Mouse (Mus musculus): ENCODE results near the gene Cdh1. TPM values are rescaled to one million over a fixed set of nuclear protein-coding genes. Genes with fewer than 3 reads are reported as not detected.

Gene Cdh1
- polyA plus RNA-seq, 1 experiment from 2014 or later: 8.2 TPM

DNA sequence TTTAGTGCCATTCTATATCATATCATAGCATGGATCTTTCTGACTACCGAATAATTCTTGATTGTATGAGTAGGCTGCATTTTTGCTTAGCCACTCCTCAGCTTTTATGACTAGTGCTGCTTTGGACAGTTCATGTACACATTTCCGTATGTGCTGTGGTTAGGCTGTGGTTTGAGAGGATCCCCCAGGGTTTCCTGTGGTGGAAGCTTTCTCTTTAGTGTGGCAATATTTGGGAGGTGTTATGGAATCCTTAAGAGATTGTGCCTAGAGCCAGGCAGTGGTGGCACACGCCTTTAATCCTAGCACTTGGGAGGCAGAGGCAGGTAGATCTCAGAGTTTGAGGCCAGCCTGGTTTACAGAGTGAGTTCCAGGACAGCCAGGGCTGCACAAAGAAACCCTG is 98.2 kb downstream of the Cdh1 start:
- no peak for DNase-seq (ENCODE audit: low spot score)
- no peaks in the 10 kb centered on the region for H3K9me3 ChIP-seq (replicated peaks)
- no peaks in the 10 kb centered on the region for H3K27me3 ChIP-seq (ENCODE audit: low read depth, poor library complexity, severe bottlenecking)
- peaks cover 76% of the 10 kb centered on the region for H3K36me3 ChIP-seq
- WGBS: 90% methylated on average over 3 of the region's 3 CpGs
- H3K4me1 ChIP-seq: no peaks in the 10 kb centered on the region
- no peak overlapping the region for H3K4me3 ChIP-seq
- no peak overlapping the region for H3K27ac ChIP-seq (replicated peaks)

- no peak for DNase-seq (ENCODE audit: low spot score)
- Histone ChIP-seq H3K27me3 (ENCODE audit: low read depth, poor library complexity, severe bottlenecking) (no peaks in the 10 kb centered on the region), H3K4me3 (no peak overlapping the region), H3K4me1 (no peaks in the 10 kb centered on the region), H3K9me3 (replicated peaks) (no peaks in the 10 kb centered on the region), H3K27ac (replicated peaks) (no peak overlapping the region), H3K36me3 (peaks cover 46% of the 10 kb centered on the region)
- WGBS: 91% methylated on average over 9 of the region's 9 CpGs
Measured at GRCm38 (mm10) chr8:106704199-106704900, 101.2 kb downstream of the Cdh1 start.

DNA sequence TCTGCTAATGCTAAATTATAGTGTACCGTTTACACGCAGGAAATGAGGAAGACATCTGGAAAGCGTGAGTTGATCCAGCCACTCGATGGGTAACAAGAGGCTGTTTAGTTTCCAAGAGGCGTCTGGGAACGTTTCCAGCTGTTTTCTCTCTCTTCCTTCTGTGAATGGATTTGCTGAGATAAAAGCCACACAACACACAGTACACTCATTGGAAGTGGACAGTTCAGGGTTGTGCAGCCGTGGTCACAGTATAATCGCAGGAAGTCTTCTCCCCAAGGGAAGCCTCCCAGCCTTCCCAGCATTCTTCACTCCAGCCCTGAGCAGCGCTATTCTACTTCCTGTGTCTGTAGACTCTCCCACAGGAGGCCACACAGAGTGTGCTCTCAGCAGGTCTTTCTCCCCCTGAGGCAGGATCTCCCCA is 101.8 kb downstream of the Cdh1 start:
- H3K36me3 ChIP-seq: peaks cover 40% of the 10 kb centered on the region
- 84% methylated on average over 9 of the region's 9 CpGs for WGBS
- H3K27ac ChIP-seq (replicated peaks): no peak overlapping the region
- H3K27me3 ChIP-seq (ENCODE audit: low read depth, poor library complexity, severe bottlenecking): no peaks in the 10 kb centered on the region
- H3K9me3 ChIP-seq (replicated peaks): no peaks in the 10 kb centered on the region
- H3K4me1 ChIP-seq: no peaks in the 10 kb centered on the region
- no peak for DNase-seq (ENCODE audit: low spot score)
- no peak overlapping the region for H3K4me3 ChIP-seq

GRCm38 (mm10) chr8:106706194-106706593 is 103.0 kb downstream of the Cdh1 start:
- Histone ChIP-seq H3K27ac (replicated peaks) (no peak overlapping the region), H3K36me3 (peaks cover 27% of the 10 kb centered on the region), H3K4me1 (no peaks in the 10 kb centered on the region), H3K4me3 (no peak overlapping the region), H3K27me3 (ENCODE audit: low read depth, poor library complexity, severe bottlenecking) (no peaks in the 10 kb centered on the region), H3K9me3 (replicated peaks) (no peaks in the 10 kb centered on the region)
- DNase-seq (ENCODE audit: low spot score): no peak
- 93% methylated on average over 6 of the region's 6 CpGs for WGBS

- H3K36me3 ChIP-seq: peaks cover 7% of the 10 kb centered on the region
- no peak for DNase-seq (ENCODE audit: low spot score)
- H3K4me3 ChIP-seq: no peak overlapping the region
- H3K27me3 ChIP-seq (ENCODE audit: low read depth, poor library complexity, severe bottlenecking): no peaks in the 10 kb centered on the region
- H3K9me3 ChIP-seq (replicated peaks): no peaks in the 10 kb centered on the region
- no peaks in the 10 kb centered on the region for H3K4me1 ChIP-seq
- WGBS: 93% methylated on average over 2 of the region's 2 CpGs
- no peak overlapping the region for H3K27ac ChIP-seq (replicated peaks)
Measured at GRCm38 (mm10) chr8:106710002-106710401, 106.9 kb downstream of the Cdh1 start.

DNA sequence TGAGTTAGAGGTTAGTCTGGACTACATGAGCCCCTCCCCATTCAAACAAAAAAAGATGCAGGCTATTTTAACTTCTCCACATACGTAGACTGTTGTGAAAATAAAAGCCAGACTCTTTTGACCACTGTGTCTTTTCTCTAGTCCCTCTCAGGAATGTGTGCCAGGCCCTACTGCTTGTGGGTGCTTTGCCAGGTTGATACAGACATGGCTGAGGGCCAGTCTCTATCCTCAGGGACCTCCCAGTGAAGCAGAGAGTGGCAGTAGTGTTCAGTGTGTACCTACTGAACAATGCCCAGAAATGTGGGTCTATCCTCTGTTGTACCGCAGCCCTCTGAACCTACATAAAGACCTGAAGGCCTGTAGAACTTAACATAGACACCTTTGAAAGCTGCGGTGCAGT is 109.3 kb downstream of the Cdh1 start:
- Histone ChIP-seq H3K36me3 (no peaks in the 10 kb centered on the region; the same call in 1 of the 2 replicates), H3K27ac (replicated peaks) (no peak overlapping the region), H3K4me1 (no peaks in the 10 kb centered on the region), H3K4me3 (no peak overlapping the region), H3K9me3 (replicated peaks) (no peaks in the 10 kb centered on the region), H3K27me3 (ENCODE audit: low read depth, poor library complexity, severe bottlenecking) (no peaks in the 10 kb centered on the region; the same call in 1 of the 2 replicates)
- 73% methylated on average over 3 of the region's 3 CpGs for WGBS
- no peak for DNase-seq (ENCODE audit: low spot score)

- WGBS: 78% methylated on average over 4 of the region's 4 CpGs
- no peak overlapping the region for H3K27ac ChIP-seq (replicated peaks)
Measured at GRCm38 (mm10) chr8:106714297-106714696, 111.1 kb downstream of the Cdh1 start.

DNA sequence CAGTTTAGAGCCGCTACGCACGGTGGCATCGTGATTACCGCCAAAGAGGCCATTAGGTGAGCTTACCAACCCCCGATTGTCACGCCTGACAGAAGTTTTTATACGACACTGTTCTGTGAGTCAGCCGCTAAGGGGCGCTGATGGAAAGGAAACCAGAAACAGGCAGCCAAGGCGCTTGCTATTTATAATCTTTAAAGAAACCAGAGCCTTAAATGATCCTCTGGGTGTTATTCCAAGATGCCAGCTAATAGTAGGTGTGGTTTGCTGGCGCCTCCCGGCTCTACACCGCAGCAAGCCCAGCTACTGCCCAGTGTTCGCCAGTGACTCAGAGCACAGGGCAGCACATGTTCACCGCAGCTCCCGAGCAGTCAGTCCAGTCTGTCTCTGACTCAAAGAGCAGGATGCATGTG is 114.9 kb downstream of the Cdh1 start:
- Histone ChIP-seq H3K4me3 (no peak overlapping the region), H3K27me3 (ENCODE audit: low read depth, poor library complexity, severe bottlenecking) (peaks cover 25% of the 10 kb centered on the region), H3K36me3 (peaks cover 34% of the 10 kb centered on the region), H3K27ac (replicated peaks) (no peak overlapping the region), H3K9me3 (replicated peaks) (no peaks in the 10 kb centered on the region), H3K4me1 (peaks cover 8% of the 10 kb centered on the region)
- peak; percentile 62 for DNase-seq (ENCODE audit: low spot score)
- WGBS: 32% methylated on average over 17 of the region's 17 CpGs

More at GRCm38 (mm10) chr8:106714297-106714696, 111.1 kb downstream of the Cdh1 start:
- peaks cover 5% of the 10 kb centered on the region; the same call in 1 of the 2 replicates for H3K36me3 ChIP-seq
- H3K27me3 ChIP-seq (ENCODE audit: low read depth, poor library complexity, severe bottlenecking): no peaks in the 10 kb centered on the region; the same call in 1 of the 2 replicates
- no peaks in the 10 kb centered on the region for H3K9me3 ChIP-seq (replicated peaks)
- DNase-seq (ENCODE audit: low spot score): no peak
- peaks cover 8% of the 10 kb centered on the region for H3K4me1 ChIP-seq
- H3K4me3 ChIP-seq: no peak overlapping the region

Other genes starting within 250 kb of the Cdh1 start
- gene Zfp90, start 188.0 kb upstream of the Cdh1 start, polyA plus RNA-seq (2016; fragmentation: Nextera tagmentation; extraction: Ambion mirVana): 27.2 and 28.2 TPM in 2 replicates
- gene 6030452D12Rik, start 102.8 kb upstream of the Cdh1 start, polyA plus RNA-seq (2016; fragmentation: Nextera tagmentation; extraction: Ambion mirVana): not detected in 2 replicates
- 2.4 and 3.6 TPM in 2 replicates for gene Cdh3, start 92.5 kb upstream of the Cdh1 start, polyA plus RNA-seq (2016; fragmentation: Nextera tagmentation; extraction: Ambion mirVana)
- gene Gm10073, start 29.9 kb upstream of the Cdh1 start, polyA plus RNA-seq (2016; fragmentation: Nextera tagmentation; extraction: Ambion mirVana): 5.7 and 7.1 TPM in 2 replicates
- 13.8 and 14.2 TPM in 2 replicates for gene Tango6, start 79.7 kb downstream of the Cdh1 start, polyA plus RNA-seq (2016; fragmentation: Nextera tagmentation; extraction: Ambion mirVana)